Mouse (Mus musculus) erythroblast, embryonic 14.5 days (primary cell): ENCODE data around the gene Cdkal1. TPM values are rescaled to one million over a fixed set of nuclear protein-coding genes. Genes with fewer than 3 reads are reported as not detected.

Experiments used
- H3K27me3 ChIP-seq: 2 replicates; pipeline ENCODE4 v1.6.1; 2012; ENCODE audit warnings: inconsistent platforms; ENCODE audit not compliant: control insufficient read depth
- H3K36me3 ChIP-seq: 2 replicates; pipeline ENCODE4 v1.6.1; 2012; ENCODE audit warnings: mild to moderate bottlenecking, inconsistent platforms; ENCODE audit not compliant: control insufficient read depth
- H3K4me1 ChIP-seq: 2 replicates; pipeline ENCODE4 v1.6.1; 2012; ENCODE audit warnings: inconsistent platforms; ENCODE audit not compliant: control insufficient read depth
- H3K4me3 ChIP-seq: replicated peaks from 2 replicates; pipeline ENCODE3; 2012; ENCODE audit warnings: moderate library complexity, mild to moderate bottlenecking, inconsistent platforms
- H3K9me3 ChIP-seq: 2 replicates; pipeline ENCODE4 v1.6.1; 2012; ENCODE audit warnings: low read length, inconsistent platforms, mixed read lengths; ENCODE audit not compliant: control insufficient read depth
- GATA1 ChIP-seq: IDR thresholded peaks from 2 replicates; pipeline ENCODE4 v1.6.1; 2012; ENCODE audit warnings: low read length, inconsistent platforms, mixed read lengths
- TAL1 ChIP-seq: IDR thresholded peaks from 3 replicates; pipeline ENCODE4 v1.6.1; 2012; ENCODE audit warnings: low read length, inconsistent platforms, mixed read lengths
- polyA plus RNA-seq: library from polyadenylated mRNA; stranded (reverse); fragments of >175 nt; gene quantifications from 2 replicates; pipeline ENCODE4 v1.2.3, GENCODE M21; 2012

Cdkal1 gene
- polyA plus RNA-seq, 1 experiment: 0.10 TPM

DNA sequence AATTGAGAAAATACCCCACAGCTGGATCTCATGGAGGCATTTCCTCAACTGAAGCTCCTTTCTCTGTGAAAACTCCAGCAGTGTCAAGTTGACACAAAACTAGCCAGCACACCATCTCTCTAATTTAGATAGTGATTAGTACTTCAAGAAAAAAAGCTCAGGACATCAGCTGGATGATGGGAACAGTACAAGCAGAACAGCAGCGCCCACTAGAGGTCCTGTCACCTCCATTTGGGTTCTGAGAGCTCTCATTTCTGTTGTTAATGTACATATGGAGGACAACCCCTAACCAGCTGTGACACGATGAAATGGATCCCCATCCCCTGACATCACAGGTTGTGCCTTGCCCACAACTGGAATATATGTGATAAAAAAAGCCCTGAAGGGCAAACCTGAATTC lies 354.3 kb downstream of the Cdkal1 start:
- no peaks in the 10 kb centered on the region for H3K27me3 ChIP-seq
- H3K4me3 ChIP-seq: no peak overlapping the region
- no peaks in the 10 kb centered on the region for H3K36me3 ChIP-seq
- H3K4me1 ChIP-seq: no peaks in the 10 kb centered on the region
- TF ChIP-seq GATA1 (no peak), TAL1 (no peak)
- no peaks in the 10 kb centered on the region for H3K9me3 ChIP-seq

DNA sequence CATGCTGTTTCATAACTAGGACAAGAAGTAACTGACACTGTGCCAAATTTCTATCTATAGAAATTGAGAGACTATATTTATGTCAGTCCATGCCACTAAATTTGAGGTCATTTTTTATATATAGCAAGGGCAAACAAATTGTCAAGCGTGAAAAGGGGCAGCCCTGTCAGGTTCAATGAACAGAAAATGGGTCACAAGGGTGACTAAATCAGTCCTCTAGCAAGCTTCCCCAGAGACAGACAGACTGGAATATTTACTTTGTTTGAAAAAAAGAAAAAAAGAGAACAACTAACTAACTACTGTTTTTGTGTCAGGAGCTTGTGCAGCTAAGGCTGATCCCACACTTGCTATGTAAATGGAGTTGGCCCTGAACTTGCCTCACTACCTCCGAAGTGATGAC lies 355.7 kb downstream of the Cdkal1 start:
- H3K4me3 ChIP-seq: no peak overlapping the region
- no peak for TF ChIP-seq TAL1
- no peak for TF ChIP-seq GATA1
- H3K4me1 ChIP-seq: no peaks in the 10 kb centered on the region
- no peaks in the 10 kb centered on the region for H3K27me3 ChIP-seq
- no peaks in the 10 kb centered on the region for H3K9me3 ChIP-seq
- no peaks in the 10 kb centered on the region for H3K36me3 ChIP-seq

DNA sequence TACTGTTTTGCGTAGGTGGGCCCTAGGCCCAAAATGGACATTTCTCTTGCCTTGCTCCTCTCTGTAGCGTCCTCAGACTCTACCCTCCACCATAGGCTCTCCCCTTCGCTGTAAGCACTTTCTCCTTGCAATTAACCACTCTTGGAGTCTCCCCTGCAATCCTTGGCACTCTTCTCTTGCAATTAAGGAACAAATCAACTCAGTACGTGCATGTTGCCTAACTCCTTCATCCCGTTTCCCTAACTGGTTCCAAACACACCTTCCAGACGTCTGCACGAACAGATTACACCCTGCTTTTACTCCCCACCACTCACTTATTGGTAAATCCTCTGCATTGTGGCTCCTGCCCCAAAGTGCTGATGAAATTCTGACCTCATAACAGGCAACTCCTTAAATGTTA lies 358.2 kb downstream of the Cdkal1 start:
- no peaks in the 10 kb centered on the region for H3K36me3 ChIP-seq
- no peaks in the 10 kb centered on the region for H3K9me3 ChIP-seq
- H3K4me3 ChIP-seq: no peak overlapping the region
- H3K4me1 ChIP-seq: no peaks in the 10 kb centered on the region
- TF ChIP-seq TAL1: no peak
- no peak for TF ChIP-seq GATA1
- H3K27me3 ChIP-seq: no peaks in the 10 kb centered on the region

DNA sequence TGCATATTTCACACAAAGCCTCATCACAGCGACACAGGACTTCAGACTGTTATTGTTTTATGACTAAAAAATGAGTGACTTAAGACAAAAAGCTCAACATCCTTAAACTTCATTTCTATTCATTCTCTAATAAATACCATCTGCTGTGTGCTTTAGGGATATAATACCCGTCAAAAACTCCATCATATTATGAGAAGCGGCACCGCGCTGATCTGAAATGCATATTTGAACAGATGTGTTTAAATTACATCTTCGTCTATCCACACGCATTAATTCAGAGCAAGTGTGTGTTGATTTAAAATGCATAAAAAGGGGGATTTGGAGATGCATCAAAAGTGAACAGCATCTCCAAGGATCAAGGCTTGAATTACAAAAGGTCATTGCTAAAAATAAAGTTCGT lies 365.1 kb downstream of the Cdkal1 start:
- no peak for TF ChIP-seq GATA1
- no peak for TF ChIP-seq TAL1
- Histone ChIP-seq H3K4me1 (no peaks in the 10 kb centered on the region), H3K36me3 (no peaks in the 10 kb centered on the region), H3K4me3 (no peak overlapping the region), H3K27me3 (no peaks in the 10 kb centered on the region), H3K9me3 (no peaks in the 10 kb centered on the region)

DNA sequence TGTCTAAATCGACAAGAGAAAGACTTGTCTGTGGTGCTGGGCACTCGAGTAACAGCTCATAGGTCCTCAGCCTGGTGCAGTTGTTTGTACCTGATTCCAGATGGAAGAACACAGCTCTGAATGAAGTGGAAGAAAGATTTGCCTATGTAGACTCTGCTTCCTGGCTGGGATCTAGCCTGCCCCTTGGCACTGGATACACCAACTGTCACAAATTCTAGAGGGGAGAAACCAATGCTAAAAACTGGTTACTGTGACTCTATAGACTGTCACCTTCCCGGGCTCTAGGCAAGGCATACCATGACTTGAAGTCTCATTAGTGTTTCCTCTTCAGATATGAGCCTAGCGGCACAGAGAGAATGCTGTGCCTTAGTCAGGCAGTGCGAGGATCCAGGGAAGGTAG lies 366.0 kb downstream of the Cdkal1 start:
- no peaks in the 10 kb centered on the region for H3K4me1 ChIP-seq
- TF ChIP-seq GATA1: no peak
- no peak for TF ChIP-seq TAL1
- no peaks in the 10 kb centered on the region for H3K36me3 ChIP-seq
- no peaks in the 10 kb centered on the region for H3K27me3 ChIP-seq
- H3K9me3 ChIP-seq: no peaks in the 10 kb centered on the region
- H3K4me3 ChIP-seq: no peak overlapping the region

DNA sequence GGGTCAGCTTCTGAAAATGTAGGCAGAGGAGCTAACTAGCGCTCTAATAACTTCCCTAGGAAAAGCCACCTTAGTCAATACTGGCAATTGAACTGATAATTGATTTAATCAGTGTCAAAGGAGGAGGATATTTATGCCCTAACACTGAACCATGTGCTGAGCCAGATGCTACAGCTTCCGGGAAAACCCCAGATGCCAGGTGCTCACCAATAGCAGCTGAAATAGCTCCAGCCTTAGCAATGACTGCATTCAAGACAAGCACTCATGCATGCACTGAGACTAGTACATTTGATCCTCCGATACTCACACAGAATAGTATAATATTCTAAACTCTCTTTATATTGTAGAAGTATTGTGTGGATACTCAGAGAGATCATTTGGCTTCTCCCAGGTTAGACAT lies 368.8 kb downstream of the Cdkal1 start:
- H3K9me3 ChIP-seq: no peaks in the 10 kb centered on the region
- no peaks in the 10 kb centered on the region for H3K27me3 ChIP-seq
- H3K4me3 ChIP-seq: no peak overlapping the region
- no peak for TF ChIP-seq GATA1
- no peak for TF ChIP-seq TAL1
- no peaks in the 10 kb centered on the region for H3K36me3 ChIP-seq
- H3K4me1 ChIP-seq: no peaks in the 10 kb centered on the region

DNA sequence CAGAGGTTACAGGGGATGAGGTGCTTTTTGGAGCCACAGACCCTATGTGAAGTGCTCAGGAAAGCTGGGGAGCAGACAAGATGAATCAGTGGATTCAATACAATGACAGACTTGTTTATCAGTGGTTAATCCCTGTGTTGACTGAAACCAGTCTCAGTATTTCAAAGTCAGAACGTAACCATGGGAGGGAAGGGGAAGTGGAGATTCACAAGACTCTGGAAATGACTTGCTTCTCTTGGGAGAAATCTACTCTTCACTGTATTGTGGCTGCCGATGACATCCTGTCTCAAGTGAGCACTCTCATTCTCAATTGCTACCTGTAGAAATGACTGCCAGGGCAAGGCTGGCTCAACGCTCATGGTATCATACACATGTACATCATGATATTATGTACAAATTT lies 371.5 kb downstream of the Cdkal1 start:
- TF ChIP-seq TAL1: no peak
- no peak for TF ChIP-seq GATA1
- no peaks in the 10 kb centered on the region for H3K27me3 ChIP-seq
- no peak overlapping the region for H3K4me3 ChIP-seq
- H3K9me3 ChIP-seq: no peaks in the 10 kb centered on the region
- H3K36me3 ChIP-seq: no peaks in the 10 kb centered on the region
- no peaks in the 10 kb centered on the region for H3K4me1 ChIP-seq

DNA sequence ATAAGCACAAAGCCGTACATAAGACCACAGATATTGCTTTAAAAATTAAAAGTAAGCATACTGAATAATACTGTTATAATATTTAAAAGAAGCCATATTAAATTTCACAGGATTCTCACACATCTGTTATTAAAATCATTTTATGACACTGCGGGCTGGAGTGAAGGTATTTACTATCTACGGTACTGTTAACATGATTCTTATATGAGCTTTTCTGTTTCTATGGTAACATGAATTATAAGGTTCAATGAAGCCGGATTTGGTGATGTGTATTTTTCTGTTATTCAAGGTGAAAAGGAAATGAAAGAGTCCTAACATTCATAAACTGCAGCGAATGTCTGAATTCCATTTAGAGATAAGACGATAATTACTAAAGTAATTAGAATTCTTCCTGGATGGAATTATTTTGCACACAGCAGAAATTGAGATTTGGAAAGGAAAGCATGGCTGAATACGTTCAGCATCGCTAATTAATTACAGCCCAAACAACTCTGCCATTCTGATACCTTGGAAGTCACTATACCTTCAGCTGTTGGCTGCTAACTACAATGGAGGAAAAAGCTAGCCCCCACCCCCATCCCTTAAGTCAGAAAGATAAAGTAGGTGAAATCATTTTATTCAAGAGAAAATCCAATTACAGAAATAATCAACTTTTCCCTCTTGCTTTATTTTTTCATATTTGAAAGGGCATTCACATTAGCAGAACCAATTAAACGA lies 373.2 kb downstream of the Cdkal1 start:
- Histone ChIP-seq H3K4me3 (no peak overlapping the region), H3K27me3 (no peaks in the 10 kb centered on the region), H3K36me3 (no peaks in the 10 kb centered on the region), H3K4me1 (no peaks in the 10 kb centered on the region), H3K9me3 (no peaks in the 10 kb centered on the region)
- TF ChIP-seq GATA1 (no peak), TAL1 (no peak)

DNA sequence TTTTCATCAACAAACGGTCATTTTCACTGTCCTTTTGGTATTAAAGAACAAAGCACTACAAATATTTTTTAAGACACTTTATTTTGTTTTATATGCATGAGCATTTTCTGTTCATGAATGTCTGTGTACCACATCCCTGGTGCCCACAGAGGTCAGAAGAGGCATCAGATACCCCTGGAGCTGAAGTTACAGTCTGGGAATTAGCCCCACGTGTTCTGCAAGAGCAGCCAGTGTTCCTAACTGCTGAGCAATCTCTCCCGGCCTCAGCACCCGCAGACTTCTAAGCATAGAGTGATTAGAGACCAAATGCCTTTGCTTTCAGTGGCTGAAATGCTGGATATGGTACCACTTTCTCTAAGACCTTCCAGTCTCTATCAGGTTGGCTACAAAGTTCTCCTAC lies 379.1 kb downstream of the Cdkal1 start:
- Histone ChIP-seq H3K27me3 (no peaks in the 10 kb centered on the region), H3K36me3 (no peaks in the 10 kb centered on the region), H3K9me3 (no peaks in the 10 kb centered on the region), H3K4me1 (no peaks in the 10 kb centered on the region), H3K4me3 (no peak overlapping the region)
- TF ChIP-seq GATA1 (no peak), TAL1 (no peak)

DNA sequence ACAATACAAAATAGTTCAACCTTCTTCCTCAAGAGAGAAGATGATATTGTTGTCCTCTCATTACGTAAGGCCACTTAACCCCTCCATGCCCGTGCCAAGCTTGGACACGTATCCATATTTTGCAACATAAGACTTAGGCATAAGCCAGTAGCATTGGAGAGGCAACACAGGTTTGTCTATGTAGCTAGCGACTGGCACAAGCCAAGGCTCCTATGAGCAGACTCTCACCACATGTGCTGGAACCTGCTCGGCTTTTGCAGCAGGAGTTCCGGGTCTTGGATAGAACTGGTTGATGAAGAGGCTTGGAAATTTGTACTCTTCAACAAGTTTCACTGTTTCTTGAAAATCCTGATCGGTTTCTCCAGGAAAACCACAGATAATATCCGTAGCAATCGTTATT lies 381.2 kb downstream of the Cdkal1 start:
- Histone ChIP-seq H3K27me3 (no peaks in the 10 kb centered on the region), H3K4me1 (no peaks in the 10 kb centered on the region), H3K9me3 (no peaks in the 10 kb centered on the region), H3K4me3 (no peak overlapping the region), H3K36me3 (no peaks in the 10 kb centered on the region)
- no peak for TF ChIP-seq TAL1
- TF ChIP-seq GATA1: no peak
